Mouse (Mus musculus) lung, adult 2 months (tissue): Measurements from ENCODE around the gene Map3k7.

Source experiments
- CTCF ChIP-seq: fragments of 200-500 bp; IDR thresholded peaks from 2 replicates; pipeline ENCODE4 v1.5.1; 2011; ENCODE audit warnings: mild to moderate bottlenecking, low read length, control low read depth; ENCODE audit not compliant: insufficient read depth
- POLR2A ChIP-seq: fragments of 200-500 bp; IDR thresholded peaks from 2 replicates; pipeline ENCODE4 v1.6.1; 2011; ENCODE audit warnings: low read depth, mild to moderate bottlenecking, control low read depth, low read length, borderline replicate concordance; ENCODE audit errors: extremely low read depth

- TF ChIP-seq CTCF: no peak
- TF ChIP-seq POLR2A: no peak
Observed at GRCm38 (mm10) chr4:32045234-32045633, 81.3 kb downstream of the Map3k7 start.
